Mouse (Mus musculus): ENCODE measurements around the gene Usp35. TPM values are rescaled to one million over a fixed set of nuclear protein-coding genes. Genes with fewer than 3 reads are reported as not detected.

Usp35 gene
- polyA plus RNA-seq, 1 experiment: 19.1 TPM

GRCm38 (mm10) chr7:97311620-97312019, 20.2 kb downstream of the Usp35 start:
- 94% methylated on average over 14 of the region's 14 CpGs for WGBS

GRCm38 (mm10) chr7:97310341-97310635, 21.5 kb downstream of the Usp35 start:
- Histone ChIP-seq H3K4me3 (replicated peaks; ENCODE audit: insufficient read depth, low read depth, low read length) (no peak overlapping the region), H3K4me1 (ENCODE audit: control insufficient read depth, insufficient read depth, low read length) (peaks cover 6% of the 10 kb centered on the region), H3K27me3 (ENCODE audit: control insufficient read depth, insufficient read depth, low read length) (no peaks in the 10 kb centered on the region), H3K27ac (ENCODE audit: insufficient read depth, low read length) (no peak overlapping the region)
- DNase-seq: peak in 1 of 2 experiments; percentile 5
- WGBS: 93% methylated on average over 3 of the region's 3 CpGs
- TF ChIP-seq CTCF (IDR thresholded peaks at IDR 0.05; ENCODE audit: borderline replicate concordance, insufficient read depth, low read depth, low read length) (no peak), POLR2A (IDR thresholded peaks at IDR 0.05; ENCODE audit: borderline replicate concordance, insufficient read depth, low read length) (no peak)

More at GRCm38 (mm10) chr7:97311620-97312019, 20.2 kb downstream of the Usp35 start:
- TF ChIP-seq CTCF (IDR thresholded peaks at IDR 0.05; ENCODE audit: borderline replicate concordance, insufficient read depth, low read depth, low read length) (no peak), POLR2A (IDR thresholded peaks at IDR 0.05; ENCODE audit: borderline replicate concordance, insufficient read depth, low read length) (no peak)
- Histone ChIP-seq H3K27ac (ENCODE audit: insufficient read depth, low read length) (no peak overlapping the region), H3K4me1 (ENCODE audit: control insufficient read depth, insufficient read depth, low read length) (peaks cover 6% of the 10 kb centered on the region), H3K27me3 (ENCODE audit: control insufficient read depth, insufficient read depth, low read length) (no peaks in the 10 kb centered on the region), H3K4me3 (replicated peaks; ENCODE audit: insufficient read depth, low read depth, low read length) (no peak overlapping the region)
- peak in 1 of 2 experiments; percentile 2 for DNase-seq

GRCm38 (mm10) chr7:97309461-97310340, 22.1 kb downstream of the Usp35 start:
- H3K4me3 ChIP-seq (replicated peaks; ENCODE audit: insufficient read depth, low read depth, low read length): no peak overlapping the region
- no peak for TF ChIP-seq CTCF (IDR thresholded peaks at IDR 0.05; ENCODE audit: borderline replicate concordance, insufficient read depth, low read depth, low read length)
- no peak for TF ChIP-seq POLR2A (IDR thresholded peaks at IDR 0.05; ENCODE audit: borderline replicate concordance, insufficient read depth, low read length)
- 80% methylated on average over 4 of the region's 4 CpGs for WGBS

GRCm38 (mm10) chr7:97307546-97307945, 24.3 kb downstream of the Usp35 start:
- H3K4me3 ChIP-seq (replicated peaks; ENCODE audit: insufficient read depth, low read depth, low read length): no peak overlapping the region
- no peaks in the 10 kb centered on the region for H3K27me3 ChIP-seq (ENCODE audit: control insufficient read depth, insufficient read depth, low read length)
- WGBS: 89% methylated on average over 1 of the region's 1 CpGs
- no peak for DNase-seq
- TF ChIP-seq POLR2A (IDR thresholded peaks at IDR 0.05; ENCODE audit: borderline replicate concordance, insufficient read depth, low read length): no peak
- TF ChIP-seq CTCF (IDR thresholded peaks at IDR 0.05; ENCODE audit: borderline replicate concordance, insufficient read depth, low read depth, low read length): no peak
- H3K27ac ChIP-seq (ENCODE audit: insufficient read depth, low read length): no peak overlapping the region
- no peaks in the 10 kb centered on the region for H3K4me1 ChIP-seq (ENCODE audit: control insufficient read depth, insufficient read depth, low read length)

More at GRCm38 (mm10) chr7:97309461-97310340, 22.1 kb downstream of the Usp35 start:
- Histone ChIP-seq H3K27me3 (ENCODE audit: control insufficient read depth, insufficient read depth, low read length) (no peaks in the 10 kb centered on the region), H3K27ac (ENCODE audit: insufficient read depth, low read length) (no peak overlapping the region), H3K4me1 (ENCODE audit: control insufficient read depth, insufficient read depth, low read length) (peaks cover 5% of the 10 kb centered on the region)
- DNase-seq: peak in 1 of 2 experiments; percentile 3

GRCm38 (mm10) chr7:97306813-97307212, 25.0 kb downstream of the Usp35 start:
- no peak for DNase-seq
- 95% methylated on average over 2 of the region's 2 CpGs for WGBS
- TF ChIP-seq POLR2A (IDR thresholded peaks at IDR 0.05; ENCODE audit: borderline replicate concordance, insufficient read depth, low read length): no peak
- TF ChIP-seq CTCF (IDR thresholded peaks at IDR 0.05; ENCODE audit: borderline replicate concordance, insufficient read depth, low read depth, low read length): no peak

GRCm38 (mm10) chr7:97305206-97305605, 26.6 kb downstream of the Usp35 start:
- TF ChIP-seq POLR2A (IDR thresholded peaks at IDR 0.05; ENCODE audit: borderline replicate concordance, insufficient read depth, low read length) (no peak), CTCF (IDR thresholded peaks at IDR 0.05; ENCODE audit: borderline replicate concordance, insufficient read depth, low read depth, low read length) (no peak)
- DNase-seq: no peak

More at GRCm38 (mm10) chr7:97306813-97307212, 25.0 kb downstream of the Usp35 start:
- Histone ChIP-seq H3K27me3 (ENCODE audit: control insufficient read depth, insufficient read depth, low read length) (no peaks in the 10 kb centered on the region), H3K4me3 (replicated peaks; ENCODE audit: insufficient read depth, low read depth, low read length) (no peak overlapping the region), H3K27ac (ENCODE audit: insufficient read depth, low read length) (no peak overlapping the region), H3K4me1 (ENCODE audit: control insufficient read depth, insufficient read depth, low read length) (no peaks in the 10 kb centered on the region)

GRCm38 (mm10) chr7:97304471-97304870, 27.3 kb downstream of the Usp35 start:
- H3K4me3 ChIP-seq (replicated peaks; ENCODE audit: insufficient read depth, low read depth, low read length): no peak overlapping the region
- no peaks in the 10 kb centered on the region for H3K4me1 ChIP-seq (ENCODE audit: control insufficient read depth, insufficient read depth, low read length)
- DNase-seq: no peak
- H3K27ac ChIP-seq (ENCODE audit: insufficient read depth, low read length): no peak overlapping the region
- H3K27me3 ChIP-seq (ENCODE audit: control insufficient read depth, insufficient read depth, low read length): no peaks in the 10 kb centered on the region
- TF ChIP-seq CTCF (IDR thresholded peaks at IDR 0.05; ENCODE audit: borderline replicate concordance, insufficient read depth, low read depth, low read length) (no peak), POLR2A (IDR thresholded peaks at IDR 0.05; ENCODE audit: borderline replicate concordance, insufficient read depth, low read length) (no peak)

More at GRCm38 (mm10) chr7:97305206-97305605, 26.6 kb downstream of the Usp35 start:
- WGBS: 82% methylated on average over 4 of the region's 4 CpGs
- Histone ChIP-seq H3K27ac (ENCODE audit: insufficient read depth, low read length) (no peak overlapping the region), H3K4me3 (replicated peaks; ENCODE audit: insufficient read depth, low read depth, low read length) (no peak overlapping the region), H3K4me1 (ENCODE audit: control insufficient read depth, insufficient read depth, low read length) (no peaks in the 10 kb centered on the region), H3K27me3 (ENCODE audit: control insufficient read depth, insufficient read depth, low read length) (no peaks in the 10 kb centered on the region)

- H3K27ac ChIP-seq (ENCODE audit: insufficient read depth, low read length): no peak overlapping the region
- 64% methylated on average over 2 of the region's 2 CpGs for WGBS
Measured at GRCm38 (mm10) chr7:97303614-97304013, 28.2 kb downstream of the Usp35 start.

More at GRCm38 (mm10) chr7:97303614-97304013, 28.2 kb downstream of the Usp35 start:
- no peak overlapping the region for H3K4me3 ChIP-seq (replicated peaks; ENCODE audit: insufficient read depth, low read depth, low read length)
- no peak for TF ChIP-seq POLR2A (IDR thresholded peaks at IDR 0.05; ENCODE audit: borderline replicate concordance, insufficient read depth, low read length)
- TF ChIP-seq CTCF (IDR thresholded peaks at IDR 0.05; ENCODE audit: borderline replicate concordance, insufficient read depth, low read depth, low read length): no peak
- H3K4me1 ChIP-seq (ENCODE audit: control insufficient read depth, insufficient read depth, low read length): no peaks in the 10 kb centered on the region
- DNase-seq: no peak
- H3K27me3 ChIP-seq (ENCODE audit: control insufficient read depth, insufficient read depth, low read length): no peaks in the 10 kb centered on the region

Data from cerebellum, adult 2 months (tissue).